Mouse (Mus musculus) liver, postnatal 0 days (tissue): Measurements from ENCODE around the gene Anxa9. TPM values are rescaled to one million over a fixed set of nuclear protein-coding genes. Genes with fewer than 3 reads are reported as not detected.
"Not testable (repeated sequence)": the region's sequence is repeated elsewhere in the genome, so short reads cannot be mapped to it uniquely, and the experiment has no call there.

Experiments used
- ATAC-seq: fragments of 200-750 bp; cut with Nextera tagmentation; 2 replicates; pipeline ENCODE4 v1.8.0; 2017; ENCODE audit warnings: mild to moderate bottlenecking, moderate library complexity
- DNase-seq: peaks from one replicate; pipeline ENCODE4 v3.0.0-alpha.2; 2016
- H3K27ac ChIP-seq: fragments of 300-500 bp; sonication (generic); 2 replicates; pipeline ENCODE4 v1.5.1; 2014; ENCODE audit warnings: antibody characterized with exemption, moderate library complexity, mild to moderate bottlenecking, low read depth
- H3K27me3 ChIP-seq: fragments of 300-500 bp; sonication (generic); 2 replicates; pipeline ENCODE4 v1.6.1; 2014; ENCODE audit warnings: low read length, control low read depth, mixed read lengths; ENCODE audit not compliant: insufficient read depth
- H3K36me3 ChIP-seq: fragments of 300-500 bp; sonication (generic); replicated peaks from 2 replicates; pipeline ENCODE4 v1.6.1; 2014; ENCODE audit warnings: mild to moderate bottlenecking, control low read depth, low read length, moderate library complexity, mixed read lengths; ENCODE audit not compliant: insufficient read depth
- H3K4me1 ChIP-seq: fragments of 300-500 bp; sonication (generic); 2 replicates; pipeline ENCODE4 v1.6.1; 2014; ENCODE audit warnings: antibody characterized with exemption, mild to moderate bottlenecking, control low read depth; ENCODE audit not compliant: insufficient read depth
- H3K4me2 ChIP-seq: fragments of 300-500 bp; sonication (generic); 2 replicates; pipeline ENCODE4 v1.6.1; 2014; ENCODE audit warnings: low read depth, mild to moderate bottlenecking, low read length, moderate library complexity, mixed read lengths
- H3K4me3 ChIP-seq: fragments of 300-500 bp; sonication (generic); 2 replicates; pipeline ENCODE4 v1.5.1; 2014; ENCODE audit warnings: low read depth, low read length
- H3K9ac ChIP-seq: fragments of 300-500 bp; sonication (generic); replicated peaks from 2 replicates; pipeline ENCODE4 v1.6.1; 2014; ENCODE audit warnings: mild to moderate bottlenecking, moderate library complexity
- H3K9me3 ChIP-seq: fragments of 300-500 bp; sonication (generic); 2 replicates; pipeline ENCODE4 v1.6.1; 2016; ENCODE audit warnings: mild to moderate bottlenecking, control low read depth, low read length, mixed read lengths
- CTCF ChIP-seq: sonication (generic); IDR thresholded peaks from 2 replicates; pipeline ENCODE4 v1.5.1; 2016; ENCODE audit warnings: antibody characterized with exemption, low read depth
- EP300 ChIP-seq: IDR thresholded peaks from 2 replicates; pipeline ENCODE4 v1.6.1; 2016; ENCODE audit warnings: antibody characterized with exemption, low read depth, mild to moderate bottlenecking
- WGBS: fragments of 180-500 bp; shearing (Covaris S2); extraction: QIAGEN DNeasy Blood & Tissue Kit; methylation state at CpG from one replicate; pipeline ENCODE4 v1.1.7; 2014; ENCODE audit not compliant: insufficient replicate concordance; 5-methylcytosine and 5-hydroxymethylcytosine counted together
- polyA plus RNA-seq: library from polyadenylated mRNA; unstranded; fragments of >200 nt; fragmentation: Nextera tagmentation; extraction: Ambion mirVana; gene quantifications from 2 replicates; pipeline ENCODE4 v1.2.1, GENCODE M21; 2015

Anxa9 gene
- 1.2 TPM in 2 replicates for polyA plus RNA-seq

DNA sequence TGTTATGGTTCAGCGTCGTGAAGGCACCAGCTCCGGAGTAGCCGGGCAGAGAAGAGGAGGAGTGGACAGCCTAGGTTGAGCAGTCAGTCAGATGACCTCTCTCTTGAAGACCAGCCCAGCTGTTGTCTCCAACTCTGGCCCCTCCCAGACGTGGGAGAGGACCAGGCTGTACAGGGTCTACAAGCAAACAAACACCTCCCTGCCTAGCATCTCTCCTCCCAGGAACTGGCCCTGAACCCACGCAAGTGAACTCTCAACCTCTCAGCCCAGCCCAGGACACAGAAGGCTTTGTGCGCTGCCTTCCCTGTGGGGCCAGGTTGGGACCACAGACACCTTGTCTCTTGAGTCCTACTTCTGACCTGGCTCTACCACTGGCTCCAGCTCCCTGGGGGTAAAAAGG lies at the start of gene Anxa9:
Gene Anxa9, minus strand, starts transcription at position 77 of the 400 bp plus-strand sequence.
- TF ChIP-seq CTCF (no peak), EP300 (no peak)
- Histone ChIP-seq H3K27ac (no peak within 1 kb of the TSS), H3K4me3 (no peak within 1 kb of the TSS), H3K36me3 (peaks cover 2% of the 10 kb centered on the region; the same call in 1 of the 2 replicates), H3K9me3 (no peaks in the 10 kb centered on the region), H3K4me2 (no peak within 1 kb of the TSS), H3K27me3 (no peaks in the 10 kb centered on the region), H3K4me1 (peaks cover 9% of the 10 kb centered on the region), H3K9ac (no peak within 1 kb of the TSS)
- ATAC-seq (no peak), DNase-seq (no peak)
- WGBS: 67% methylated on average over 7 of the region's 7 CpGs

DNA sequence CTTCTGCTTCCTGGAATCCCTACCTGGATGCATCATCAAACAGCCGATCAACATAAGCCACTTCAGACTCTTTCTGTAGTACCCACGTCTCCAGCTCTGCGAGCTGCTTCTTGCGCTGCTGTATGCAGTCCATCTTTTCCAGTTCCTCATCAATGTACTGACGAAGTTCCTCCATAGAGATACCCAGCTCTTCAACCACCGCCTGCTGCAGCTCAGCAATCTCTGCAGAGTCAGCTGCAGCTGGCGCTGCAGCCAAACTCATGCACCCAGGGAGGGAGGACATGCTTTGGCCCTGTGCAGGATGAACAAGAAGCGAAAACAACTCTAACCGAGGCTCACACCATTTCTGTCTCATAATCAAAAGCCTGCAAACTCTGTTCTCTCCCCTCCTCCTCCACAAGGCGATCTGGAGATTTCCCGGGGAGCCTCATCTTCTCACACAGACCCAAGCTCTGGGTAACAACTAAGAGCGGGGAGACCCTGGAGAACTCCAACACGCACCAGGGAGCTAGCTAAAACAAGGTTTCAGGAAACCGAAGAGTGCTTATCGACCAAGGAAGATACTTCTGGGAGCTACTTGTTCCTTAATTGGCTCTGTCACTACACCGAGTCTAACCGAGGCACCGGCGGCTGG lies 49.1 kb upstream of the Anxa9 start:
- H3K27ac ChIP-seq, DNase-seq, H3K9me3 ChIP-seq, H3K4me1 ChIP-seq, ATAC-seq, H3K9ac ChIP-seq, H3K27me3 ChIP-seq: not testable (repeated sequence)
- WGBS: 16% methylated on average over 5 of the region's 19 CpGs
- Histone ChIP-seq H3K4me3 (peak overlapping the region; percentile 59; the same call in 1 of the 2 replicates), H3K4me2 (peak overlapping the region; percentile 72; the same call in 1 of the 2 replicates), H3K36me3 (peaks cover 13% of the 10 kb centered on the region)

- ATAC-seq: no peak
- H3K36me3 ChIP-seq: peaks cover 52% of the 10 kb centered on the region
Measured at GRCm38 (mm10) chr3:95349491-95349890, 42.5 kb upstream of the Anxa9 start.

DNA sequence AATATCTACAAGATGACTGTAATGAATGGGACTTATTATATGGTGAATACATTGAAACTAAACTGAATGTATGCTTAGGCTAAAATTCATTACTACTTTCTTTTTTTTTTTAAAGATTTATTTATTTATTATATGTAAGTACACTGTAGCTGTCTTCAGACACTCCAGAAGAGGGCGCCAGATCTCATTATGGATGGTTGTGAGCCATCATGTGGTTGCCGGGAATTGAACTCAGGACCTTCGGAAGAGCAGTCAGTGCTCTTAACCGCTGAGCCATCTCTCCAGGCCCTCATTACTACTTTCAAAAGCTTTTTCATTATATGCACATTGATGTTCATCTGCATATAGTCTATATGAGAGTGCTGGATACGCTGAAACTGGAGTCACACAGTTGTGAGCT lies 41.4 kb upstream of the Anxa9 start:
- H3K4me2 ChIP-seq, H3K27ac ChIP-seq, DNase-seq, ATAC-seq, H3K9me3 ChIP-seq, H3K4me3 ChIP-seq, H3K9ac ChIP-seq, H3K4me1 ChIP-seq, H3K27me3 ChIP-seq: not testable (repeated sequence)
- H3K36me3 ChIP-seq: peaks cover 54% of the 10 kb centered on the region
- WGBS: 97% methylated on average over 4 of the region's 5 CpGs

More at GRCm38 (mm10) chr3:95349491-95349890, 42.5 kb upstream of the Anxa9 start:
- no peak overlapping the region for H3K9ac ChIP-seq
- DNase-seq: no peak
- H3K4me3 ChIP-seq: no peak overlapping the region
- no peak overlapping the region for H3K27ac ChIP-seq
- TF ChIP-seq CTCF (peak; percentile 88), EP300 (no peak)
- no peaks in the 10 kb centered on the region for H3K9me3 ChIP-seq
- H3K4me2 ChIP-seq: no peak overlapping the region
- H3K27me3 ChIP-seq: no peaks in the 10 kb centered on the region
- no peaks in the 10 kb centered on the region for H3K4me1 ChIP-seq

DNA sequence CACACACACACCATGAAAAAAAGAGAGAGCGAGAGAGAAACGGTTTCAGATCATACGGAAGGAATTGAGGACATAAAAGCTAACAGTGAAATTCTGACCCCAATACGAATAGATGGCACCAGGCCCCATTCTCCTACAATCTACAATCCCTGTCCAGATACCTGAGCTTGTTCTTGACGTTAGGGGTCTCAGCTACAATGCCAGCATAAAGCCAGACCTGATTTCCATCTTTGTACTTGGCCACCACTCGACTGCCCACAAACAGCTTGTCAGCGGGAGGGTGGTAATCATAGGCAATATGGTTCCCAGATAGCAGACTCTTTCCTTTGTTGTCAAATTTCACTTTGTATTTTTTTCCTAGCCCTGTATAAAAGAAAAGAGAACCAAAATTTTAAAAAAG lies 39.5 kb upstream of the Anxa9 start:
- Histone ChIP-seq H3K36me3 (peaks cover 58% of the 10 kb centered on the region), H3K27me3 (no peaks in the 10 kb centered on the region), H3K4me3 (no peak overlapping the region), H3K4me1 (no peaks in the 10 kb centered on the region), H3K4me2 (no peak overlapping the region), H3K27ac (no peak overlapping the region), H3K9me3 (no peaks in the 10 kb centered on the region), H3K9ac (no peak overlapping the region)
- DNase-seq (no peak), ATAC-seq (no peak)
- TF ChIP-seq CTCF (no peak), EP300 (no peak)
- WGBS: 89% methylated on average over 7 of the region's 7 CpGs

DNA sequence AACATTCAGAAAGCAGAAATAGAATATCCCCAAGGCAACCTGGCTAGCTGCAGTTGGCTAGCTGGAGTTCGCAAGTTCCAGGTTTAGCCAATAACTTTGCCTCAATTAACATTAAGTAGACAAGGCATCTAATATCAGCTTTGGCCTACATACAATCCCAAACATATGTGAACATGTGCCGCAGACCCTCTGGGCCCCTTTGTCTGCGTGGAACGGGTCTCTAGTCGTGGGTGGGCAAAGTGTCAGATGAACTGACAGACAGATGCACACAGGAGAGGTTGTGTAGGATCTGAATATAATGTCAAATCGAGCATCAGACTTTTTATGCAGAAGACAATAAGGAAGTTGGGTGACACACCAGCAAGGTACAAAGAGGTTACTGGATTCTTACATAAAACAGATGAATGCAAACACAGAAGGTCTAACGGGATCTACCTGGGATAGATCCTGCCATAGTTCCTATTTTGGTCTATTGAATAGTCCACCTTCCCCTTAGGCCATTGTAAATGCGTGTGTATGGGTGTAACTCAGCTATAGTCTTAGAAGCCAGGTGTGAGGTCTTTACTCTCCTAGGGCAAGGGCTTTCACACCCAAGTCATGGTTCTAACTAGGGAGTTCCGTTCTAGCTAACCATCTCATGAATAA lies 36.5 kb upstream of the Anxa9 start:
- not testable (repeated sequence) for ATAC-seq, H3K4me1 ChIP-seq, H3K4me2 ChIP-seq, DNase-seq, H3K4me3 ChIP-seq, H3K27ac ChIP-seq, H3K9me3 ChIP-seq, H3K27me3 ChIP-seq, H3K9ac ChIP-seq
- H3K36me3 ChIP-seq: peaks cover 77% of the 10 kb centered on the region
- 88% methylated on average over 9 of the region's 9 CpGs for WGBS
